Mouse (Mus musculus) fat pad, adult 2 months (tissue): ENCODE results near the gene Dhps.
"Not testable (repeated sequence)": the region's sequence is repeated elsewhere in the genome, so short reads cannot be mapped to it uniquely, and the experiment has no call there.

ENCODE experiments used
- DNase-seq: peaks from one replicate; pipeline ENCODE4 v3.0.0-alpha.2; 2011; ENCODE audit warnings: low read depth, low spot score; ENCODE audit errors: extremely low read depth

The Dhps gene

GRCm38 (mm10) chr8:85091526-85092090 lies 20.1 kb downstream of the Dhps start:
- no peak for DNase-seq

GRCm38 (mm10) chr8:85095051-85095450 lies 23.5 kb downstream of the Dhps start:
- DNase-seq: no peak

GRCm38 (mm10) chr8:85095566-85095965 lies 24.0 kb downstream of the Dhps start:
- no peak for DNase-seq

- no peak for DNase-seq
Measured at GRCm38 (mm10) chr8:85096196-85096595, 24.6 kb downstream of the Dhps start.

GRCm38 (mm10) chr8:85096850-85097249 lies 25.3 kb downstream of the Dhps start:
- no peak for DNase-seq

- no peak for DNase-seq
Measured at GRCm38 (mm10) chr8:85100076-85100665, 28.6 kb downstream of the Dhps start.

GRCm38 (mm10) chr8:85113241-85113640 lies 41.7 kb downstream of the Dhps start:
- no peak for DNase-seq

- DNase-seq: no peak
Measured at GRCm38 (mm10) chr8:85115501-85115900, 43.9 kb downstream of the Dhps start.

GRCm38 (mm10) chr8:85116984-85117383 lies 45.4 kb downstream of the Dhps start:
- no peak for DNase-seq

GRCm38 (mm10) chr8:85119052-85119981 lies 47.8 kb downstream of the Dhps start:
- DNase-seq: peak; percentile 59

- DNase-seq: not testable (repeated sequence)
Measured at GRCm38 (mm10) chr8:85120251-85120650, 48.7 kb downstream of the Dhps start.

GRCm38 (mm10) chr8:85122995-85123394 lies 51.4 kb downstream of the Dhps start, which contains the start of gene Zfp791:
TSS of gene Zfp791 (minus strand) at chr8:85123095.
- no peak for DNase-seq

- DNase-seq: no peak
Measured at GRCm38 (mm10) chr8:85123691-85124090, 52.1 kb downstream of the Dhps start.
